Mouse (Mus musculus): ENCODE results near the gene Tmbim6.
"Not testable (repeated sequence)": the region's sequence is repeated elsewhere in the genome, so short reads cannot be mapped to it uniquely, and the experiment has no call there.

Gene Tmbim6

DNA sequence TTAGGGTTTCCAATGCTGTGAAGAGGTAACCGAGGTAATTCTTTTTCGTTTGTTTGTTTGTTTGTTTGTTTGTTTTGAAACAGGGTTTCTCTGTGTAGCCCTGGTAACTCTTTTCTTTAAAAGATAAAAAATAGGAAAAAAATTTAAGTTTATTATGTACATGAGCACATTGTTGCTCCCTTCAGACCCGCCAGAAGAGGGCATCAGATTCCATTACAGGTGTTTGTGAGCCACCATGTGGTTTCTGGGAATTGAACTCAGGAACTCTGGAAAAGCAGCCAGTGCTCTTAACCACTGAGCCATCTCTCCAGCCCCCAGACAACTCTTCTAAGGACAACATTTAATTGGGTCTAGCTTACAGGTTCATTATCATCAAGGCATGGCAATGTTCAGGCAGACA lies 6.6 kb upstream of the Tmbim6 start:
- not testable (repeated sequence) for DNase-seq

GRCm38 (mm10) chr15:99386796-99387195 lies 5.9 kb upstream of the Tmbim6 start:
- peak; percentile 71 for DNase-seq

DNA sequence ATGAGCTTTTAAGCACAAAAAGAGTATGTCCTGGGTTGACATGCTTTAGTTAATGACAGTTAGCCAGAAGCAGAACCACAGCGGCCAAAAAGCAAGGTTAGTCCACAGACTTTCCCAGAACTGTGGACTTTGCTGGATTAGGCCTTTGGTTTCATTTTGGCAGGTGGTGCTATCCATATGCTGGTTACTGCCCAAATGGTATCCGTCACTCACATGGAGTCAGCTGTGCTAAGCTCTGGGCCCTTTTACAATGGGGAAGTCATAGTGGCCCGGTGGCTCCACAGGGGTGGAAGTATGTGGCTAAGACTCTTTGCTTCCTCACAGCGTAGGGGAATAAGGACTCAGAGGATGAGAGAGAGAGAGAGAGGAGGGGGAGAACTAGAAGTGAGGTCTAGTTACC lies 4.7 kb upstream of the Tmbim6 start:
- DNase-seq, result no peak

GRCm38 (mm10) chr15:99390472-99391401 lies 1.9 kb upstream of the Tmbim6 start:
- DNase-seq, result no peak

GRCm38 (mm10) chr15:99391975-99392374 lies 707 bp upstream of the Tmbim6 start:
- DNase-seq, result peak; percentile 85 to 86

DNA sequence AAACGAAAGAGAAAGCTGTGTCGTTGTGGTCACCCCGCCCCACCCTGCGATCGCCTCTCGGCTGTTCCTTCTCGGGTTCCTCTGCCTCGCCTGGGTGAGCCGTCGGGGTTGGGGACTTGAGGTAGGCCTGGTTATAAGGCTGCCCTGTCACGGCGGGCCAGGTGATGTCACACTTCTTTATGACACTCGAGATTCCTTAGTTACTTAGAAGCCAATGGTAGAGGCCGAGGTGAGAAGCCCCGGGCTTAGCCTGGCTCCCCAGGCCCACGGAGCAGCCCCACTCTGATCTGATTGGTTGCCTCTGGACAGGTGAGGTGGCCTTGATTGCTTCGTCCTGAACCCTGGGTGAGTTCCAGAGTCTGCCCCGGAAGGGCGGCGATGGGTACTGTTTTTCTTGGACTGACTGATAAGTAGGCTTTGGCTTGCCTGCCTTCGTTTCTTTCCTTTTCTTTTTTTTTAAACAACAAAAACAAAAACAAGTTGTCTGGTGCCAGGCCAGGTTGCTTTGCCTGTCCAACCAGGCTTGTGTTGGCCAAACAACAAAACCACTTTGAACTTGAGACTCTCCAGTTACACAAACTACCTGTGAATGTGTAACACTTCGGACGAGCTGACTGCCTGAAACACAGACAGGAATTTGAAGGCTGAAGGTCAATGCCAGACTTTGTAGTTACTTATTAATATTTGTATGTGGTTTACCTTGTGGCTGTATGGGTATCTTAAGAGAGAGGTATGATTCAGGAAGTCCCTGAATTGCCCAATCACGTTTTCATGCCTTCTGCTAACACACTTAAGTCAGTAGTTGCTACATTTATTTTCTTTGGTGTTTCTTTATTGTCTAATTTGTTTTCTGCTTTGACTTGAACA lies 937 bp downstream of the Tmbim6 start:
- peak; percentile 90 to 94 for DNase-seq

- no peak for DNase-seq
Observed at GRCm38 (mm10) chr15:99396462-99396861, 3.8 kb downstream of the Tmbim6 start.

DNA sequence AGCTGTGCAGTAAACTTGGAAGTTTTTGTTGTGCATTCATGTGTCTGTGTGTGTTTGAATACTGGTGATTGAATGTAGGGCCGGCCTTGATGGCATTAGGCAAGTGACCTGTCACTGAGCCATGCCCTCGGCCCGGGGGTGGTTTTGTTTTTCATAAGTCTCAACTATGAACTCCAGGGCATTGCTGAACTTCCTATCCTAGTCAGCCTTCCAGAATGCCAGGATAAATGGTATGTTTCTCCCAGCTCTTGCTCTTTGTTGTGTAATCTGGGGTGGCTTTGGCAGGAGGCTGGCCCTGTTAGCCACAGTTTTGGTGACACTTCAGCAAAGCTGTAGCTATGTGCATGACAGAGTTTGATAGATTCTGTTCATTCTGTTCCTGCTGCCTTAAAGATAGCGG lies 4.2 kb downstream of the Tmbim6 start:
- no peak for DNase-seq

DNA sequence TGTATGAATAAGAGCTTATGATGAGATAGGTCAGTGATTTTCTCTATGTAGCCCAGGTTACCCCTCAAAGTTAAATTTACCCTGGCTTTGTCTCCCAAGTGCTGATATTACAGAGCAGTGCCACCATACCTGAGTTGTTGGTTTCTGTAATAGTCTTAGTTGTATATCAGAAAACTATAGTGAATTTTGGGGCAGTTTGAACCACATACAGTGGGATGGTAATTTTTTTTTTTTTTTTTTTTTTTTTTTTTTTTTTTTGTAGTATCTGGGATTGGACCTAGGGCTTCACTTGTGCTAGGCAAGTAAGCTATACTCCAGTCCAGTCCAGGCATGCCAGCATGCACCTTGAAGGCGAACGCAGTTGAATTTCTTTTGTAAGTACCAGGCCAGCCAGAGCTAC lies 4.9 kb downstream of the Tmbim6 start:
- no peak for DNase-seq

DNA sequence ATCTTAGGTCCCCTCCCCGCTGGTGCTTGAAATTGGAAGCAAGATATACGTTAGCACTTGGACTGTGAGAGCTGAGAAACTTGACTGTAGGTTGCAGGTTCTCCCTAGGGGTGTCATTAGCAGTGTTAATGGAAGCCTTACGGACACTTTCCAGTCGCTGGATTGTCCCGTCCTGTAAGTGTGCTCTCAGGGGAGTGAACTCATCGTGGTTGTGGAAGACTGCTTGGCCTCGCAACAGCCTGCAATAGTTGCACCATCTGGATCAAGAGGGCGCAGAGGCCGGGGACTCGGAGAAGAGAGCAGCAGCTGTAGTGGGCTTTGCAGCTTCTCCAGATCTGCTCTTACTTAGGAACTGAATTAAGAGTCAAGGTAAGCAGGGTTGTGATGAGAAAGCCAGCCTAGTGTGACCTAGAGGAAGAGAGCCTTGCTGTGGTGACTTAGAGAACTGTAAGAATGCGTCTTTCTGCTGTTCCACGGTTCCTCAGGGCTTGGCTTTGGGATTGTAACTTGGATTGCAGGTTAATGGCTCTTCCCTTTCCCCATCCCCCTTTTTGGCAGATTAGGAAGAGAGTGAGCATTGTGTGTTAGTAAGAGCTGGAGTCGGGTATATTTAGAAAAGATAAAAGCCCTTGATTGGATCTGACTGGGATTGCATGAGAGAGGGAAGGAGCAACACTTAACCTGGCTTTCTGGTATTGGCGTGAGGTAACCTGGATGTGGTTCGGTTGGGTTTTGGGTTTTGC lies 7.0 kb downstream of the Tmbim6 start:
- DNase-seq, result no peak

DNA sequence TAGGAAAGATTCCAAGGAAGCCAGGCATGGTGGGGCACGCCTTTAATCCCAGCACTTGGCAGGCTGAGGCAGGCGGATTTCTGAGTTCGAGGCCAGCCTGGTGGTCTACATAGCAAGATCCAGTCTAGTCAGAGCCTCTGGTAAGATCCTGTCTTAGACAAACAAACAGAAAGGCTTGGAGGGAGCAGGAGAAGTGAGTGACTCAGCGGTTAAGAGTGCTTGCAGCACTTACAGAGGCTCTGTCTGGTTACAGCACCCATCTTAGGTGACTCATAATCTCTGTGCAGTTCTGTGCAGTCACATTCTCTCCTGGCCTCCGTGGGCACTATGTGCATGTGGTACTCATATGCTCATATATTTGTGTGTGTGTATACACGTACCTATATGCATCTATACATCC lies 7.9 kb downstream of the Tmbim6 start:
- no peak for DNase-seq

GRCm38 (mm10) chr15:99403159-99403889 lies 10.6 kb downstream of the Tmbim6 start:
- peak; percentile 52 to 75 for DNase-seq

- DNase-seq, result peak; percentile 60 to 77
Observed at GRCm38 (mm10) chr15:99405150-99405549, 12.5 kb downstream of the Tmbim6 start.

DNA sequence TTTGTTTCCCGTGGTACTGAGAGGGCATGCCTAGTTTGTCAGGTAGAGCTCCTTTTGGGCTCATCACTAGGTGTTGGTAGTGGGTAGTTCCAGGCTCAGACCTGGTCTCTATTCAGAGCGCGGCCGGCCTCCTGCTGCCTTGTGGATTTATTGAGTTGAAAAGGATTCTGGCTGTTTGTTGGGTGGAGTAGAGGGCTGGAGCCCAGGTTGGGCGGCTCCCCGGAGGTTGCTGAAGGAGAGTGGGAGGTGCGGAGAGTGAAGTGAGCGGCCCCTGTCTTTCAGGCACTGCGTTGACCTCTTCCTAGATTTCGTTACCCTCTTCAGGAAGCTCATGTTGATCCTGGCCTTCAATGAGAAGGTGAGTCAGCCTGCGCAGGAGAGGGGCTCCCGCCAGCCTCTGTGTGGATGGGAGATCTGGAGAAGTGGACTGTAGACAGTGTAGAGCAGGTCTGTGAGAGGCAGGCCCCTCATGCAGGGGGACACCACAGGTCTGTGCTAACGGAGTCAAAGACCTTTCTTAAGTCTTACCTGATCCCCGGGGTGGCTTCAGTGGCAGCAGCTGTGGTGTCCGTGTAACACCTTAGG lies 14.4 kb downstream of the Tmbim6 start:
- DNase-seq, result no peak

DNA sequence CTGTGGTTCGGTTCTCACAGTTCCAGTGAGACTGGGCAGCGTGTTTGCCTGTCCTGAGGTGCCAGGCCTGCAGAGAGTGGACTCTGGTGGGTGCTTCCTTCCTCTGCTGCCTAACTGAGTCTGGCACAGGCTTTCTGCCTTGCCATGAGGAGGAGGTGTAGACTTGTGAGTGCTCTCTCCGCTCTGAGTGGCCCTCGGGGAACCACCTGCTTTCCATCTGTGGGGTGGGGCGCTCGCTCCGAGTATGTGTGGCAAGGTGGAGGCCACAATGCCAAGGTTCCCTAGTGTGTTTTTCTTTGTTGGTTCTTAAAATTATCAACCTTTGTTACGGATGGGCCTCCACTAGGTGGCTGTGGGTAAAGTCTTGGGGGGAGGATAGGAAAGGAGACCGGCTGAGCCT lies 16.2 kb downstream of the Tmbim6 start:
- DNase-seq, result no peak

DNA sequence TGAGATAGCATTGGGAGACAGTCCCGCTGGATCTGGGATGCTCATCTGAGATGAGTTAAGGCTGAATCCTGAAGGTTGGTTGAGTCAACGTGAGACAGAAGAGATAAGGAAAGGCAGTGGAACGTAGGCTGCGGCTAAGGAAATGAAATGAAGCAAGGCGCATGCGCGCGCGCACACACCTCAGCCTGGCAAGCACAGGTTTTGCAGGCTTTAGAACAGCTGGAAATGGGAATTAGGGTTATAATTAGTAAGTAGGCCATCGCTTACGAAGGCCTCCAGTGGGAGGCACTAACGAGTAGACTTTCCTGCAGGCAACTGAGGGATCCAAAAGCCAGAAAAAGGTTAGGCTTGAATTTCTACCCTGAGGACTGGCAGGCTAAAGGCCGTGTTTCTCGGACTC lies 19.1 kb downstream of the Tmbim6 start:
- DNase-seq, result no peak

GRCm38 (mm10) chr15:99415793-99416192 lies 23.1 kb downstream of the Tmbim6 start:
- DNase-seq, result peak in 1 of 2 experiments; percentile 69

GRCm38 (mm10) chr15:99416348-99416882 lies 23.7 kb downstream of the Tmbim6 start:
- peak; percentile 73 to 84 for DNase-seq

- no peak for DNase-seq
Observed at GRCm38 (mm10) chr15:99416957-99417356, 24.3 kb downstream of the Tmbim6 start.

- DNase-seq, result no peak
Observed at GRCm38 (mm10) chr15:99417692-99418271, 25.1 kb downstream of the Tmbim6 start.

DNA sequence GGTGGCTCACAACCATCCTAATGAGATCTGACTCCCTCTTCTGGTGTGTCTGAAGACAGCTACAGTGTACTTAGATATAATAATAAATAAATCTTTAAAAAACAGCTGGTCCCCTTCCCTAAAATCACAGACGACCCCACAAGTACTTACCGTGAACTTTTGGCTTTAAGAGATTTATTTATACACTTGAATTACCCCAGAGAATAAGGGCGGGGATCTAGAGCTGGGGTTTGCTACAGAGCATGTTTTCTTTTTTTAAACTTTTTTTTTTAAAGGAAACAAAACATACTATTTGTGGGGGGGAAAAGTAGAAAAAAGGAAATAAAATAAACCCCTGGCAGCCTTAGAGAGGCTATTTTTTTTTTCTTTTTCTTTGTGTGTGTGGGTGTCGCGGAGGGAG lies 27.4 kb downstream of the Tmbim6 start:
- DNase-seq, result no peak

Data from kidney, adult 8-10 months (tissue).